Mouse (Mus musculus): Measurements from ENCODE around the gene Tgfa. TPM values are rescaled to one million over a fixed set of nuclear protein-coding genes. Genes with fewer than 3 reads are reported as not detected.

Gene Tgfa
- total RNA-seq, 2 experiments from 2014 or later: 0.27 to 0.47 TPM

DNA sequence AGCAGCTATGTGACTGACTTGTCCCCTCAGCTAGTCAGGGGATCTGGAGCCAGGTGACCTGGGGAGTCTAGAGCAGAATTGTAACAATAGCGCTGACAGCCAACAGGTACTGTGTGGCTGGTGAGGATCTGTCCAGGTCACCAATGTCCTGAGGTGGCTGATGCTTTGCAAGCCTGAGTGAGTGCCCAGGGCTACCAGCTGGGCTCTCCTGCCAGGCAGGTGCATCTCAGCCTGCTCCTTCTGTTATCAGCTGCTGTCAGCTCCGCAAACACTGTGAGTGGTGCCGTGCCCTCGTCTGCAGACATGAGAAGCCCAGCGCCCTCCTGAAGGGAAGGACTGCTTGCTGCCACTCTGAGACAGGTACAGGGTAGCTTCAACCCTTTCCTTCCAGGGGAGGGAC, 76.1 kb downstream of the Tgfa start:
- intact Hi-C loops (cut with DNase I; ENCODE audit: low total_unique reads): no loop called here

GRCm38 (mm10) chr6:86275704-86276103, 80.7 kb downstream of the Tgfa start:
- intact Hi-C loops (cut with DNase I; ENCODE audit: low total_unique reads): no loop called here
- DNase-seq: no peak

More for the DNA sequence above, 76.1 kb downstream of the Tgfa start:
- DNase-seq: no peak

DNA sequence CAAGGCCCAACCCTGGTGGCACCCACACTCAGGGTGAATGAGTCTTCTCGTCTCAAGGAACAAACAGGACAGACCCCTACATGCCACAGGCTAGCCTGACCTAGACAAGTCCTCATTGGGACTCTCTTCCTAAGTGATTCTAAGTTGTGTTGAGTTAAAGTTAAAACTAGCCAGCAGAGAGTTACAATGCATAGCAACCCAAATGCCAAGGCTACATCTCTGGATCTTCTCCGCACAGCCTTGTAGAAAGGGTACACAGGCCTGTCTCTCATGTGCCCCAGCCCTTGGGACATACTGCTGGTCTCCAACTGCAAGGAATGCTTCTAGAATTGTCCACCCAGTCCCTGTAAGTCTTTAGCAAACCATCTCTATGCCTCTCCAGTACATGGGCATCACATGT, 81.8 kb downstream of the Tgfa start:
- DNase-seq: no peak
- intact Hi-C loops (cut with DNase I; ENCODE audit: low total_unique reads): no loop called here

DNA sequence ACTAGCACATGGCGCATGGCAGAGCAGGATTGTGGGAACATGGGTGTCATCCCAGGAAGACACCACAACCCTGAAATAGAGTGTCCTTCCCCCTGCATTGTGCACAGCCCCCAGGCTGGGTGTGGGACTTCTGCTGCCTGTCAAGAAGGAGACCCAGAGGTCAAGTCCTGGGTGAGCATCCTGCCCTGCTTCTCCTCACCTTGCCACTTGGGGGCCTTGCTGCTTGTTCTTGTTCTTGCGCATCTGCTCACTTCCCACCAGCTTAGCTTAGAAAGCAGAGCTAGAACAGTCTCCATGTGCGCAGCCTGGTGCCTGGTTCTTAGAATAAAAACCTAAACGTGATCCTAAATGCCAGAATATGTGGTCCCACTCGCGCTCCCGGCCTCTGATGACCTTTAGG, 82.6 kb downstream of the Tgfa start:
- no peak for DNase-seq
- intact Hi-C loops (cut with DNase I; ENCODE audit: low total_unique reads): no loop called here

GRCm38 (mm10) chr6:86281573-86282210, 86.7 kb downstream of the Tgfa start:
- DNase-seq: no peak
- intact Hi-C loops (cut with DNase I; ENCODE audit: low total_unique reads): no loop called here

DNA sequence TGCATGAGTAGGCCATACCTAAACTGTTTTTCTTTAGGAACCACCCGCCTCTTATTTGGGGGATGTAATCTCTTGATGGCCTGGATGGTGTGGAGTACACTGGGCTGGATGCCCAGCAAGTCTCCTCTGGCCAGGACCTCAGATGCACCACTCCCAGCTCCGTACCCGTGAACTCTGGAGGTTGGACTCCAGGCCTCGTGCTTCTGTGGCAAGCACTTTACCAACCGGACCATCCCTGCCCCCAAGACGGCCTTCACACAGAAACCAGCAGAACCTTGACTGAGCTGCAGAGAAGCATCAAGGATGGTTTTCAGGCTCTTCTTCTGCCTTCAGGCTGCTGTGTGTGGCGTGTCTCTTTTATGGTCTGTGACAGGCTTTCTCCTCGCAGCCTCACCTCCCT, 98.3 kb downstream of the Tgfa start:
- intact Hi-C loops (cut with DNase I; ENCODE audit: low total_unique reads): no loop called here
- DNase-seq: no peak

DNA sequence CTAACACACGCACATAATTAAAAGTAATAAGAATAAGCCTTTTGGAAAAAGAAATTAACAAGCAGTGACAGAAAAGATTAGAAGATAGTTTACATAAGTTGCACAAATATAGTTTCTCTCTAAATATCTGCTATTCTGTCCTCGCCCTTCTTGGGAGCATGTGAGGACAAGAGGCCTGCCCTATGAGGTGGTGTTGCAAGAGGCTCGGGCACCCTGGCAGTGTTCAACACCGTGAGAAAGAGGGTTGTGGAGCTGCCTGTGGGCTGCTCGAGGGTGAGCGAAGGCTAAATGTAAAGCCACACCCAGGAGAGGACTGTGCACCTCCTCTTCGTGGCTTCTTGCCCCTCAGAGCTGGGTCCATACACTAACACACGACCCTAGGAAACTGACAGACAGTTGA, 100.4 kb downstream of the Tgfa start:
- intact Hi-C loops (cut with DNase I; ENCODE audit: low total_unique reads): no loop called here

GRCm38 (mm10) chr6:86296126-86296525, 101.1 kb downstream of the Tgfa start:
- DNase-seq: no peak

More for the DNA sequence above, 100.4 kb downstream of the Tgfa start:
- no peak for DNase-seq

DNA sequence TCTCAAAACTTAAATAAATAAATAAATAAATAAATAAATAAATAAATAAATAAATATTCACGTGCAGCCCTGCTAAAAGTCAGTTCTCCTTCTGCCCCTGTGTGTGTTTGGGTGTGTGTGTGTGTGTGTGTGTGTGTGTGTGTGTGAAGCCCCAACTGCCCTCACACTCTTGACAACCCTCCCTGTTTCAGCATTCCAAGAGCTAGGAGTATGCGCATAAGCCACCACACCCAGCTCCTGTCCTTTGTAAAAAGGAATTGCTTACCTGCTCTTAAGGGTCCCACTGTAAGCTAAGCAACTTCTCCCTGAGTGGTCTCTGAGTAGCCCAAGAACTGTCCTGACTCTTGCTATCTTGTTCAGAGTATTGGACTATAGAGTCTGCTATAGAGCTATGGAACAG, 101.9 kb downstream of the Tgfa start:
- no peak for DNase-seq
- intact Hi-C loops (cut with DNase I; ENCODE audit: low total_unique reads): no loop called here

More at GRCm38 (mm10) chr6:86296126-86296525, 101.1 kb downstream of the Tgfa start:
- intact Hi-C loops (cut with DNase I; ENCODE audit: low total_unique reads): no loop called here

DNA sequence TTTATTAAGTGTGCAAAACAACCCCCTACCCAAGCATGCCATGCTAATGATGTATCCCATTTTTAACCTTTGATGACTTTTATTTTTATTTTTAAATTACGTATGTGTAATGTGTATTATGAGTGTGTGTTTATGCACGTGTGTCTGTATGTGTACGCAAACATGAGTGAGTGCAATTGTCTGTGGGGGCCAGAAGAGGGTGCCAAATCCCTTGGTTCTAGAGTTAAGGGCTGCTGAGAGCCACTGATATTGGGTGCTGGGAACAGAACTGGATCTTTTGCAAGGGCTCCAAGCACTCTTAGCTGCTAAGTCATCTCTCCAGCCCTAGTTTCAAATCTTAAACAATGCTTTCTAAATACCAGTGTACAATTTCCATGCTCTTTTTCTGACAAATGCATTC, 103.9 kb downstream of the Tgfa start:
- intact Hi-C loops (cut with DNase I; ENCODE audit: low total_unique reads): no loop called here

DNA sequence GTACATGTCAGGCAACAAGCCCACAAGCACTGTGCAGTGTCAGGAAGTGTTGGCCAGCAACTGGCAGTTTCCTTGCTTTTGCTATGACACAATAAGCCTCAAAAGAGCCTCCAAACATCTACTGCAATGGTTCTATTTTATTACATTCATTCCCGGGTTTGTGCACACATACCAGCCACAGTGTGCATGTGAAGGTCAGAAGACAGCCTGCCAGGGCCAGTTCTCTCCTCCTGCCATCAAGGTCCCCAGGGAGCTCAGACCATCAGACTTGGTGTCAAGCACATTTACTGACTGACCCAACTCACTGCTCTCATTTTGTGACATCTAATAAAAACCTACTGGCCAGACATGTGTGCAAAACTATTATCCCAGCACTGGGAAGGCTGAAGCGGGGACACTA, 104.4 kb downstream of the Tgfa start:
- no peak for DNase-seq

More for the DNA sequence above, 103.9 kb downstream of the Tgfa start:
- DNase-seq: no peak

DNA sequence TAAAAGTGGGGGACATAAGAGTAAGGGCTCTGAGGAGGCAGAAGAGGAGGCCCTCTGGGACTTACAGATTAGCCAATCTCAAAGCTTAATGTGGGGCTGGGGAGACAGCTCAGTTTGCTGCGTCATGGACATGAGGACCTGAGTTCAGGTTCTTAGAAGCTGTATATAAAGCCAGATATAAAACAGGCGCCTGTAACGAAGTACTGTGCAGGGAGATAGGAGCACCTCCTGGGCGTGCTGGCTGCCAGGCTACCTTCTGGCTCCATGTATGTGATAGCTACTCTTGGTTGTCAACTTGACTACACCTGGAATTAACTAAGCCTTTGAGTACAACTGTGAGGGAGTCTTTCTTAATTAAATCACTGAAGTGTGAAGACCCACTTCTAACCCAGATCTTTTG, 110.7 kb downstream of the Tgfa start:
- DNase-seq: no peak
- intact Hi-C loops (cut with DNase I; ENCODE audit: low total_unique reads): no loop called here

More for the DNA sequence above, 104.4 kb downstream of the Tgfa start:
- intact Hi-C loops (cut with DNase I; ENCODE audit: low total_unique reads): no loop called here

DNA sequence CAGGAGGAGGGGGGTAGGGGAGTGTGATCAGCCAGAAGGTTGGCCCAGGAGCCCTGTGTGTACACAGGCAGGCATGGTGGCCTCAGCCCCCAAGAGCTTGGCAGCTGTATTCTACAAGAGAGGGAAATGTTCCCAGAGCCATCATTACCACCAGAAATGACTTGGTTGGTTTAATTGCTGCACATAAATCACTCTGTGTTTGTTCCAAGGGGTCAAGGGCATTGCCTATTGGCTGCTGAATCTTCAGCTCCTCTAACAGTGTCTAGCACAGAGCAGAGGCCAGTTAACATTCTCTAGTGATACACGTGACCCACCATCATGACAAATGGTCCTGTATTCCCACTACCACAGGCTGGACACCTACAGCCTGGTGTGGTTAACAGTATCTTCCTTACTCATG, 119.0 kb downstream of the Tgfa start:
- DNase-seq: no peak
- intact Hi-C loops (cut with DNase I; ENCODE audit: low total_unique reads): no loop called here

GRCm38 (mm10) chr6:86317066-86317465, 122.0 kb downstream of the Tgfa start:
- intact Hi-C loops (cut with DNase I; ENCODE audit: low total_unique reads): no loop called here
- no peak for DNase-seq

- DNase-seq: no peak
- intact Hi-C loops (cut with DNase I; ENCODE audit: low total_unique reads): no loop called here
Observed at GRCm38 (mm10) chr6:86318855-86319254, 123.8 kb downstream of the Tgfa start.

DNA sequence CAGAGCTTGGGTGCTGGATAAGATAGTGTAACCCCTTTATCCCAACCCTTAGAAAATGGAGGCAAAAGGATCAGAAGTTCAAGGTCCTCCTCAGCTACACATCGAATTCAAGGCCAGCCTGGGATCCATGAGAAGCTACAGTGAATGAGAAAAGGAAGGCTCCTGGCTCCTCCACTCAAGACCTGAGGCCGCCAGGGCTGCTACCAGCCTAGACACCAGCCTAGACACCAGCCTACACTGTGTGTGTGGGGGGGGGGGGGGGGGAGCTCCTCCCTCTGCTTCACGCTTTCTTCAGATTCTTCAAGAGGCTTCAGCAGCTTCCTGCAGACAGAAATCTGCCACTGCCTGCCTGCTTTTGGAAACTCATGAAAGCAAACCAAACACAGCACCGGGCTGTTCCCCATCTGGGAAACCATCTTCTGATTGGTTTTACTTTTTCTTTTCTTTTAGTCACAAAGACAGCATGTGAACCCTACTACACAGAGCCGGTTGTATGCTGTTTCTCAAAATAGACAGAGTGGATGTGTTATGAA, 127.1 kb downstream of the Tgfa start:
- DNase-seq: no peak
- intact Hi-C loops (cut with DNase I; ENCODE audit: low total_unique reads): no loop called here

DNA sequence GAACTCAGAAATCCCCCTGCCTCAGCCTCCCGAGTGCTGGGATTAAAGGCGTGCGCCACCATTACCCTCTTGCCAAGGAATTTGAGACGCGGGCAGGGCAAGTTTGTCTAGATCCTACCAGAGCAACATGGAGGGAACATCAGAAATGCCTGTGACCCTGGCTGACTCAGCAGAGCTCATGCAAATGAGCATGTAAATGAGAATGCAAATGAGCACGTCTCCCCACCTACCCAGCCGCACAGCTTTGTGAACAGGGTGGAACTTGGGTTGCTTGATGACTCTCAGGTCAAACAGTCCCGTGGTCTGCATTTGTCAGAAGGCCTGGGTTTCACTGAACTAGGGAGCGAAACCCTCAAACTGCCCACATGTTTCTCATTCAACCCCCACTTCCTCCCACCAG, 128.0 kb downstream of the Tgfa start:
- no peak for DNase-seq
- intact Hi-C loops (cut with DNase I; ENCODE audit: low total_unique reads): no loop called here

DNA sequence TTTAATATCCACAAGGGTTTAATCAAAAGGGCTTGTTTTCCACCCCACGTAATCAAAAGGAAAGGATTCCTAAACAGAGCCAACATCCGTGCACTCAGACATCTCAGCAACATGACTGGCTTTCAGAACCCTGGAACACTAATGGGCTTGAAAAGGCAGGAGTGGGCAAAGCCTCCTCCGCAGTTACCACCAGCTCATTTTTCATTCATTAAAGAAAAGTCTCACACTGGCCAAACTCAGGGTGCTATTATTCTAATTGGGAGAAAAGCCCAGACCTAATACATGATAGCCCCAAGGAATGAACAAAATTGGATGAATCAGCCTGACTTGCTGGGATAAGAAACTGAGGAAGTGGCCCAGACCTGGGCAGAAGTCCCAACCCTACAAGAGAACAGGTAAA, 129.4 kb downstream of the Tgfa start:
- intact Hi-C loops (cut with DNase I; ENCODE audit: low total_unique reads): no loop called here
- no peak for DNase-seq
